Mouse (Mus musculus): ENCODE results near the gene P3h4. TPM values are rescaled to one million over a fixed set of nuclear protein-coding genes. Genes with fewer than 3 reads are reported as not detected.

The P3h4 gene
- polyA plus RNA-seq, 1 experiment = 85.8 TPM

DNA sequence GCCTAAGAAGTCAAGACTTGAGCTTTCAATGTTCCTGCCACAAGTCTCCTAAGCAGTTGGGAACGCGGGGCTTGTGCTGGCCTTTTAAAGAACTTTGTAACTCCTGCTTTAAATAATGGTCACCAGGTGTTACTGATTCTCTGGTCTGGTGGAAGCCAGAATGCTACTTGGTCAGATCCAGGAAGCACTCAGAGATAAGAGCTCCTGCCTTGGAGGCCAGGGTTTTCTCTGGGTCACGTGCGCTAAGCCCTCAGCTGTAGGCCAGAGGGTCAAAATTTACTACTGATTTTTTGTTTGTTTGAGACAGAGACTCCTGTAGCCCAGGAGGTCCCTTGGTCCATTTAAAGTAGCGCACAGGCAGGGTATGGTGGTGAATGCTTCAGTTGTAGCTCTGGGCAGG, 17.4 kb upstream of the P3h4 start:
- H3K27ac ChIP-seq (ENCODE audit: insufficient read depth, low read length) = no peak overlapping the region
- TF ChIP-seq POLR2A (IDR thresholded peaks at IDR 0.05; ENCODE audit: low read depth, low read length) (no peak), CTCF (IDR thresholded peaks at IDR 0.05; ENCODE audit: borderline replicate concordance, insufficient read depth, low read length) (no peak)
- no peak overlapping the region for H3K4me3 ChIP-seq (ENCODE audit: insufficient read depth, low read length)
- H3K4me1 ChIP-seq (ENCODE audit: control insufficient read depth, insufficient read depth, low read length) = no peaks in the 10 kb centered on the region

DNA sequence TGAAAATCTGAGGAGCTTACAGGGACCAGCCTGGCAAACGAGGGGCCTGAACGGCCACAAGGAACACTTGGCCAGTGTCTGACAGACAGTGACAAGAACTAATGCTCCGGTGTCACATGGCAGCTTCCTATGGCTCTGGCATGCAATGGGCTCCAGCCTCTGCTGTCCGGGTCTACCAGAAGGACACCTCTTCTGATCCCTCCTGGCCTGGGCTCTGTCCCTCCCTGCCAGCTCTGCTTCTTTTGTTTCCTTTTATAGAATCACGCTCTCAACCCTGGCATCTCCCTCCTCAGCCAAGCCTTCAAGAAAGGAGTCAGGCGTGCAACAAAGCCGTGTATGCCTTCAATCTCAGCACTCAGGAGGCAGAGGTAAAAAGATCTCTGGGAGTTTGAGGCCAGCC, 15.4 kb upstream of the P3h4 start:
- no peak for TF ChIP-seq CTCF (IDR thresholded peaks at IDR 0.05; ENCODE audit: borderline replicate concordance, insufficient read depth, low read length)
- no peak for TF ChIP-seq POLR2A (IDR thresholded peaks at IDR 0.05; ENCODE audit: low read depth, low read length)
- Histone ChIP-seq H3K4me1 (ENCODE audit: control insufficient read depth, insufficient read depth, low read length) (no peaks in the 10 kb centered on the region), H3K4me3 (ENCODE audit: insufficient read depth, low read length) (no peak overlapping the region), H3K27ac (ENCODE audit: insufficient read depth, low read length) (no peak overlapping the region)

DNA sequence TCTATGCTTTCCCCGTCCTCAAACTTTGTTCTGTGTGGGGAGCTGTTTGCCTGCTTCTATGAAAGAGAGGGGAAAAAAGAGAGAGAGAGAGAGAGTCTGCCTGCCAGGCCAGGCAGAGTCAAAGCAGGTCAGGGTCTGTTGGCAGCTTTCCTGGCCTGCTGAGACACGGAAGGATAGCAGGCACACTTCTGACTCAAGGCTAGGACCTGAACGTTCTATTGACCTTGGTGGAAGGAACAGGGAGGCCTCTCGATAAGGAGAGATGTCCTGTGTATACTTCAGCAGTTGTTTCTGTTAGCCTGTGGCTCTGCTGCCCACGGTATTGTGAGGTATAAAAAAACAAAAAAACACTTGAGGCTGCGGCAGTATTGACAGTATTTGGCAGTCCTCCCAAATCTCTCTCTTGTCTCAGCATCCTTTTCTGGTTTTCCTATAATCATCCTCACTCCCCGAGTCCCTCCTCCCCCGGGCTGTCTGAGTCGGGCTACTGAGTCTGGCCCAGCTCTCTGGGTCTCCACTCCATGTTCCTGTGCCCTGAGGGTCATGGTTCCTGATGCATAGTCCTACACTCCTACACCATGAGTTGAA, 14.1 kb upstream of the P3h4 start:
- TF ChIP-seq CTCF (IDR thresholded peaks at IDR 0.05; ENCODE audit: borderline replicate concordance, insufficient read depth, low read length) (no peak), POLR2A (IDR thresholded peaks at IDR 0.05; ENCODE audit: low read depth, low read length) (no peak)
- Histone ChIP-seq H3K4me3 (ENCODE audit: insufficient read depth, low read length) (no peak overlapping the region), H3K4me1 (ENCODE audit: control insufficient read depth, insufficient read depth, low read length) (no peaks in the 10 kb centered on the region), H3K27ac (ENCODE audit: insufficient read depth, low read length) (no peak overlapping the region)

DNA sequence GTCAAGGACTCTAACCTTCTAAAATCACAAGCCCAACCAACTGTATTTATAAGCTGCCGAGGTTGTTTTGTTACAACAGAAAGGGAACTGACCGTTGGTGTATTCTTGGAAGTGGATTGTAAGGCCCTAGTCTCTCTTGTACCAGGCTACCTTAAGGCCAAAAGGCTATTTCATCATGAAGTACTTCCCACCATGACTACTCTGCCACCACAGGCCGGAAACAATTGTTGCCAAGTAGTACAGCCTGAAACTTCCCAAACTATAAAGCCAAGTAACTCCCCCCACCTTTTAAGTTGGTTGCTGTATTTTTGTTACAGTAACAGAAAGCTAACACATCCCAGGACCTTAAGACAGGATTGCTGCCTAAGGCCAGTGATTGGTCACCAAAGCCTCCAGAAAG, 12.2 kb upstream of the P3h4 start:
- H3K27ac ChIP-seq (ENCODE audit: insufficient read depth, low read length) = no peak overlapping the region
- no peaks in the 10 kb centered on the region for H3K4me1 ChIP-seq (ENCODE audit: control insufficient read depth, insufficient read depth, low read length)
- TF ChIP-seq CTCF (IDR thresholded peaks at IDR 0.05; ENCODE audit: borderline replicate concordance, insufficient read depth, low read length) (no peak), POLR2A (IDR thresholded peaks at IDR 0.05; ENCODE audit: low read depth, low read length) (no peak)

DNA sequence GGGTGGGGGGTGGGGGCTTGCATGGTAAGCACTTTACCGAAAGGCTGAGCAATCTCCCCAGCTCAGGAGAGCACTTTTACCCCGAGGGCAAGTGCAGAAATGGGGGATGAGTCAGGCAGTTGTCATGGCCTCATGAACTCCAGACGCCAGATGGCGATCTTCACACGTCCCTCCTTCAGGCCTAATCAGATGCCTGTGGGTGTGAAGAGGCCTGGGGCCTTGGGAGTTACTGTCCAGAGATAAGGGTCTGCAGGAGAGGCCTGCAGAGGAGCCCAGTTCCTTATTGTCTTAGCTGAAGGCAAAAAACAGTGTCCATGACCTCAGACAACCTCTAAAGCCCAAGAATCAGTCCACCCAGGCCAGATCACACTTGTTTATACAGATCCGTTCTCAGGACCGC, 11.2 kb upstream of the P3h4 start:
- no peaks in the 10 kb centered on the region for H3K4me1 ChIP-seq (ENCODE audit: control insufficient read depth, insufficient read depth, low read length)
- H3K27ac ChIP-seq (ENCODE audit: insufficient read depth, low read length) = no peak overlapping the region
- peak; percentile 81; the same call in 1 of the 2 replicates for TF ChIP-seq CTCF (IDR thresholded peaks at IDR 0.05; ENCODE audit: borderline replicate concordance, insufficient read depth, low read length)
- TF ChIP-seq POLR2A (IDR thresholded peaks at IDR 0.05; ENCODE audit: low read depth, low read length) = no peak
- no peak overlapping the region for H3K4me3 ChIP-seq (ENCODE audit: insufficient read depth, low read length)

More for the DNA sequence above, 12.2 kb upstream of the P3h4 start:
- H3K4me3 ChIP-seq (ENCODE audit: insufficient read depth, low read length) = no peak overlapping the region

DNA sequence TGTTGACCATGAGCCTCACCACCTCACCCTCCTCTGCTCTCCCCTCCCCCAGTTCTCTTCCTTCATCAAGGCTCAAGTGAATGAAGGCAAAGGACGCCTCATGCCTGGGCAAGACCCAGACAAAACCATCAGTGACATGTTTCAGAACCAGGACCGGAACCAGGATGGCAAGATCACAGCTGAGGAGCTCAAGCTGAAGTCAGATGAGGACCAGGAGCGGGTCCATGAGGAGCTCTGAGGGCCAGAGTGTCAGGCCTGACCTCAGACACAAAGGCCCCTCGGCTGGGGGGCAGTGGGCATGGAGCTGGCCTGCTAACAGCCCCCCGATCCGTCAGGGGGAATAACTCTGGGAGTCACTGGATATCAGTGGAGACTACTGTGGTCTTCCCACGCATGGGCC, 9.2 kb upstream of the P3h4 start:
- Histone ChIP-seq H3K4me1 (ENCODE audit: control insufficient read depth, insufficient read depth, low read length) (no peaks in the 10 kb centered on the region), H3K4me3 (ENCODE audit: insufficient read depth, low read length) (no peak overlapping the region), H3K27ac (ENCODE audit: insufficient read depth, low read length) (peak overlapping the region; percentile 16; the same call in 1 of the 2 replicates)
- TF ChIP-seq POLR2A (IDR thresholded peaks at IDR 0.05; ENCODE audit: low read depth, low read length) (no peak), CTCF (IDR thresholded peaks at IDR 0.05; ENCODE audit: borderline replicate concordance, insufficient read depth, low read length) (no peak)

DNA sequence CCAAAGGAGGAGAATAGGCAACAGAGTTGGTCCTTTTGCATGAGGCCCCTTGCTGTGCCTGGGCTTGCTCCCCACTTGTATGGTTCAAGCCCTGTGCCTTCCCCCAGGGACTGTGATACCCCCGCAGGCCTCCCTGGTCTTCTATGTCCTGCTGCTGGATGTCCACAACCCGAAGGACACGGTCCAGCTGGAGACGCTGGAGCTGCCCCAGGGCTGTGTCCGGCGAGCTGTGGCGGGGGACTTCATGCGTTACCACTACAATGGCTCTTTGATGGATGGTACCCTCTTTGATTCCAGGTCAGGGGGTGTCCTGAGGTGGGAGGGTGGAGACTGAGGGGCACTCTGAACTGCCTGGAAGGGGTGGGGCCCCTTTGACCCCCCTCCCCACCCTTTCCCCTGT, 6.9 kb upstream of the P3h4 start:
- TF ChIP-seq CTCF (IDR thresholded peaks at IDR 0.05; ENCODE audit: borderline replicate concordance, insufficient read depth, low read length) (no peak), POLR2A (IDR thresholded peaks at IDR 0.05; ENCODE audit: low read depth, low read length) (no peak)
- no peaks in the 10 kb centered on the region for H3K4me1 ChIP-seq (ENCODE audit: control insufficient read depth, insufficient read depth, low read length)
- H3K4me3 ChIP-seq (ENCODE audit: insufficient read depth, low read length) = no peak overlapping the region
- no peak overlapping the region for H3K27ac ChIP-seq (ENCODE audit: insufficient read depth, low read length)

DNA sequence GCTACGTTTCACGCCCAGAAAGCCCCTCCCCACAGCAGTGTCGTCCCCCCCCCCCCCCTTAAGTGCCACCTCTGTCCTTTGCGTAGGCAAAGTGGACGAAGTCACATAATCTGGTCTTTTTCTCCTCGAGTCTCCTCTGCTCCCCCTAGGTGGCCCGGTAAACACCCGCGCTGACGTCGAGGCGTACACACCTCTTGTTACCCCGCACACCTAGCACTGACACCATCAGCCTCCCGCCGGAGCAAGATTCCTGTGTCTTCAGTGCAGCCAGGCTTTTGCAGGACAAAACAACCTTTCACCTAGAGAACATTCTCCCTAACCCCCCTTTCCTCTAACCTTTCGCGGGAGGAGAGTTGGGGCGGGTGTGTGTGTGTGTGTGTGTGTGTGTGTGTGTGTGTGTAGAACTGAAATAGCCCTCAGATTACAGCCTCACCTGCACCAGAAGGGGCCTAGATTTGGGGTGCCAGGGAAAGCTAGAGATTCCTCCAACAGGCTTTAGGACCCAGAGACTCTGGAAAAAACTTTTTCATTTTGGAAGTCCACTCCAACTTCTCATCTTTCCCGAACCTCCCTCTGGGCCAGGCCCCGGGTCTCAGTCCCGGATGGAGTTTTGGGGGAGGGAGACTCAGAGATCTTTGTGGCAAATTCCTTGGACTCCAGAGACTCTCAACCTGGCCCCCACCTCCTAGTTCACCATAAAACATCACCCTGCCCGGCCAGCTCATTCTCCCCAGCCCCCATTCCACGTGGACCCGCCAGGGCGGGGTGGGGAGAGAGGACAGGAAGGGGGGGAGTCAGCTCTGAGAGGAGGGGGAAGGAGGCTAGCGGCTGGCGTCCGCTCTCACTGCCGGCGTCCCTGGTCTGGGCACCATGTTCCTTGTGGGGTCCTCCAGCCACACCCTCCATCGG, 532 bp upstream of the P3h4 start, which contains the start of gene Fkbp10:
TSS of gene Fkbp10 (plus strand) at position 784 of the 909 bp plus-strand sequence.
- peak; percentile 89 for TF ChIP-seq POLR2A (IDR thresholded peaks at IDR 0.05; ENCODE audit: low read depth, low read length)
- TF ChIP-seq CTCF (IDR thresholded peaks at IDR 0.05; ENCODE audit: borderline replicate concordance, insufficient read depth, low read length) = no peak
- peaks cover 6% of the 10 kb centered on the region; the same call in 1 of the 2 replicates for H3K4me1 ChIP-seq (ENCODE audit: control insufficient read depth, insufficient read depth, low read length)
- peak within 1 kb of the TSS; percentile 92 for H3K27ac ChIP-seq (ENCODE audit: insufficient read depth, low read length)
- H3K4me3 ChIP-seq (ENCODE audit: insufficient read depth, low read length) = peak within 1 kb of the TSS; percentile 97

DNA sequence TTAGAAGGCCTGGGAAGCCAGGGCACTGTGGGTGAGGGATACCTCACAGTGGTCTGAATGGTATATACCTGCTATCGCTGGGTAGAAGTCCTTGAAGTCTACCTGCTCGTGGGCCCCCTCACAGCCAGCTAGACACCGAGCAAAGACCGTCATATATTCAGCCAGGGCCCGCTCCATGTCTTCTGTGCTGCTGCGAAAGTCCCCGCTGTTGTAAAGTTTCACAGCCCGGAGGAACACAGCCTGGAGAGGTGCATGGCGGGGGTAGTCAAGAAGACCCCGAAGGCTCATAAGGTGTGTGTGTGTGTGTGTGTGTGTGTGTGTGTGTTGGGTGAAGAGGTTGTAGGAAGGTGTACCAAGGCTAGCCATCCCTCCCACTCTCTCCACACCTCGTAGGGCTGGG, 1.1 kb downstream of the P3h4 start:
- H3K4me1 ChIP-seq (ENCODE audit: control insufficient read depth, insufficient read depth, low read length) = peaks cover 6% of the 10 kb centered on the region; the same call in 1 of the 2 replicates
- no peak for TF ChIP-seq POLR2A (IDR thresholded peaks at IDR 0.05; ENCODE audit: low read depth, low read length)
- no peak for TF ChIP-seq CTCF (IDR thresholded peaks at IDR 0.05; ENCODE audit: borderline replicate concordance, insufficient read depth, low read length)

DNA sequence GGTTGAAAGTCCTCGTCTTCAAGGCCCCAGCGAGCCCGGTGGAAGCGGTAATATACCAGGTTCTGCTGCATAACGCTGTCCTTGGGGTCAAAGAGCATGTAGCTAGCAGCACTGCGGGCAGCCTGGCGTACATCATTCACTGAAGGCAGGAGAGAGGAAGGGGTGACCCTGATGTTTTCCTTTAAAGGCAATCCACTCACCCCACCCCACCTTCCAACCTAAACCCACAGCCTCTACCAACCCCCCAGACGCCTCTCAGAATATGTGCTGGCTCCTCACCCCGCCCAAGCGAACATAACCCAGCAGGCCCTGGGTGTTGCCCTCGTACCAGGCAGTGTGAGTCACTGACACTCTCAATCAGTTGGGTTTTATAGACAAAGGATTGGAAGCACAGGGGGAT, 2.9 kb downstream of the P3h4 start:
- peaks cover 6% of the 10 kb centered on the region; the same call in 1 of the 2 replicates for H3K4me1 ChIP-seq (ENCODE audit: control insufficient read depth, insufficient read depth, low read length)
- no peak for TF ChIP-seq CTCF (IDR thresholded peaks at IDR 0.05; ENCODE audit: borderline replicate concordance, insufficient read depth, low read length)
- TF ChIP-seq POLR2A (IDR thresholded peaks at IDR 0.05; ENCODE audit: low read depth, low read length) = no peak
- peak overlapping the region; percentile 87; the same call in 1 of the 2 replicates for H3K4me3 ChIP-seq (ENCODE audit: insufficient read depth, low read length)
- H3K27ac ChIP-seq (ENCODE audit: insufficient read depth, low read length) = peak overlapping the region; percentile 53

More for the DNA sequence above, 1.1 kb downstream of the P3h4 start:
- H3K27ac ChIP-seq (ENCODE audit: insufficient read depth, low read length) = peak overlapping the region; percentile 91
- H3K4me3 ChIP-seq (ENCODE audit: insufficient read depth, low read length) = peak overlapping the region; percentile 87
